Mouse (Mus musculus) CH12.LX (cell line): ENCODE data around the gene A630001G21Rik. TPM values are rescaled to one million over a fixed set of nuclear protein-coding genes. Genes with fewer than 3 reads are reported as not detected.
"Not testable (repeated sequence)": the region's sequence is repeated elsewhere in the genome, so short reads cannot be mapped to it uniquely, and the experiment has no call there.

Experiments used
- DNase-seq: peaks from one replicate; pipeline ENCODE4 v3.0.0-alpha.2; 2013; ENCODE audit errors: extremely low read depth
- H3K27ac ChIP-seq: 2 replicates; pipeline ENCODE4 v1.5.1; 2012; ENCODE audit warnings: low read depth, mild to moderate bottlenecking, control low read depth, moderate library complexity; ENCODE audit not compliant: insufficient read depth
- H3K27me3 ChIP-seq: replicated peaks from 2 replicates; pipeline ENCODE3; 2012; ENCODE audit warnings: inconsistent platforms
- H3K36me3 ChIP-seq, 2 experiments: replicated peaks in 1 of 2; 2 replicates each; pipeline versions ENCODE3 to v1.6.1; 2012; ENCODE audit warnings: inconsistent platforms in 1 of 2, low read length in 1 of 2, mild to moderate bottlenecking in 1 of 2, mixed read lengths in 1 of 2, moderate library complexity in 1 of 2; ENCODE audit not compliant: control insufficient read depth in 1 of 2, insufficient read depth in 1 of 2
- H3K4me1 ChIP-seq, 2 experiments: 2 replicates each; pipeline ENCODE4 v1.6.1; 2012; ENCODE audit warnings: inconsistent platforms in 1 of 2, moderate library complexity in 1 of 2; ENCODE audit not compliant: insufficient read depth in 2 of 2, control insufficient read depth in 1 of 2
- H3K4me2 ChIP-seq: 2 replicates; pipeline ENCODE4 v1.6.1; 2012; ENCODE audit warnings: low read depth, mild to moderate bottlenecking, control low read depth; ENCODE audit not compliant: poor library complexity, insufficient read depth, severe bottlenecking
- H3K4me3 ChIP-seq, 3 experiments: fragments of 150-350 bp in 1 of 3; sonication (generic) in 1 of 3; replicated peaks in 1 of 3; 2 replicates each; pipeline versions ENCODE3 to v1.5.1; 2011 to 2012; ENCODE audit warnings: low read depth in 2 of 3, low read length in 2 of 3, mild to moderate bottlenecking in 2 of 3, moderate library complexity in 2 of 3, control low read depth in 1 of 3, improper control_type of control experiment in 1 of 3, inconsistent platforms in 1 of 3, mixed read lengths in 1 of 3; ENCODE audit not compliant: poor library complexity in 1 of 3
- H3K79me2 ChIP-seq: replicated peaks from 2 replicates; pipeline ENCODE4 v1.6.1; 2012; ENCODE audit warnings: mild to moderate bottlenecking, moderate library complexity; ENCODE audit not compliant: control insufficient read depth, poor library complexity, insufficient read depth, severe bottlenecking; ENCODE audit errors: extremely low read depth
- H3K9ac ChIP-seq: 2 replicates; pipeline ENCODE4 v1.6.1; 2012; ENCODE audit warnings: low read depth, mild to moderate bottlenecking, control low read depth, moderate library complexity; ENCODE audit not compliant: insufficient read depth
- H3K9me3 ChIP-seq: replicated peaks from 2 replicates; pipeline ENCODE3; 2012; ENCODE audit warnings: low read length, inconsistent platforms, mixed read lengths
- CHD1 ChIP-seq: IDR thresholded peaks from 2 replicates; pipeline ENCODE4 v1.6.1; 2012; ENCODE audit warnings: low read depth, low read length, improper control_type of control experiment, inconsistent platforms
- CHD2 ChIP-seq: IDR thresholded peaks from 2 replicates; pipeline ENCODE4 v1.6.1; 2011; ENCODE audit warnings: low read length, improper control_type of control experiment
- CTCF ChIP-seq, 2 experiments: IDR thresholded peaks in 1 of 2; conservative IDR thresholded peaks in 1 of 2; 2 replicates each; pipeline ENCODE4 v1.5.1; 2011 to 2012; ENCODE audit warnings: low read depth in 2 of 2, low read length in 2 of 2, improper control_type of control experiment in 1 of 2, inconsistent platforms in 1 of 2, mild to moderate bottlenecking in 1 of 2, moderate library complexity in 1 of 2
- E2F4 ChIP-seq: IDR thresholded peaks from 2 replicates; pipeline ENCODE4 v1.6.1; 2011; ENCODE audit warnings: low read depth, low read length, improper control_type of control experiment; ENCODE audit not compliant: insufficient replicate concordance
- ETS1 ChIP-seq: conservative IDR thresholded peaks from 2 replicates; pipeline ENCODE4 v1.6.1; 2012; ENCODE audit warnings: low read depth, mild to moderate bottlenecking, inconsistent platforms, low read length, improper control_type of control experiment, moderate library complexity
- GABPA ChIP-seq: IDR thresholded peaks from 2 replicates; pipeline ENCODE4 v1.6.1; 2012; ENCODE audit warnings: low read depth, low read length, improper control_type of control experiment, inconsistent platforms; ENCODE audit not compliant: insufficient replicate concordance
- JUND ChIP-seq: conservative IDR thresholded peaks from 2 replicates; pipeline ENCODE4 v1.6.1; 2011; ENCODE audit warnings: low read depth, low read length, improper control_type of control experiment
- MAFK ChIP-seq: IDR thresholded peaks from 2 replicates; pipeline ENCODE4 v1.6.1; 2011; ENCODE audit warnings: low read length, improper control_type of control experiment; ENCODE audit not compliant: insufficient replicate concordance
- MAZ ChIP-seq: IDR thresholded peaks from 2 replicates; pipeline ENCODE4 v1.6.1; 2012; ENCODE audit warnings: low read depth, mild to moderate bottlenecking, inconsistent platforms, low read length, improper control_type of control experiment, moderate library complexity
- MEF2A ChIP-seq: IDR thresholded peaks from 2 replicates; pipeline ENCODE4 v1.6.1; 2014; ENCODE audit warnings: low read depth, mild to moderate bottlenecking, inconsistent platforms, low read length, improper control_type of control experiment, borderline replicate concordance
- MXI1 ChIP-seq: IDR thresholded peaks from 2 replicates; pipeline ENCODE4 v1.6.1; 2011; ENCODE audit warnings: mild to moderate bottlenecking, low read depth, low read length, improper control_type of control experiment
- PAX5 ChIP-seq: IDR thresholded peaks from 2 replicates; pipeline ENCODE4 v1.6.1; 2012; ENCODE audit warnings: low read length, inconsistent platforms, mixed read lengths
- POLR2AphosphoS2 ChIP-seq: IDR thresholded peaks from 2 replicates; pipeline ENCODE4 v1.6.1; 2011; ENCODE audit warnings: low read depth, low read length, improper control_type of control experiment
- RAD21 ChIP-seq: IDR thresholded peaks from 2 replicates; pipeline ENCODE4 v1.6.1; 2011; ENCODE audit warnings: low read depth, mild to moderate bottlenecking, low read length, improper control_type of control experiment, moderate library complexity
- SIN3A ChIP-seq: IDR thresholded peaks from 2 replicates; pipeline ENCODE4 v1.6.1; 2012; ENCODE audit warnings: low read length, improper control_type of control experiment, inconsistent platforms
- SMC3 ChIP-seq: IDR thresholded peaks from 2 replicates; pipeline ENCODE4 v1.6.1; 2011; ENCODE audit warnings: low read depth, low read length, improper control_type of control experiment
- UBTF ChIP-seq: IDR thresholded peaks from 2 replicates; pipeline ENCODE4 v1.6.1; 2012; ENCODE audit warnings: low read depth, mild to moderate bottlenecking, inconsistent platforms, low read length, improper control_type of control experiment, moderate library complexity
- USF1 ChIP-seq: IDR thresholded peaks from 2 replicates; pipeline ENCODE4 v1.6.1; 2014; ENCODE audit warnings: low read depth, mild to moderate bottlenecking, inconsistent platforms, low read length, improper control_type of control experiment
- USF2 ChIP-seq: conservative IDR thresholded peaks from 2 replicates; pipeline ENCODE4 v1.6.1; 2011; ENCODE audit warnings: low read depth, low read length, improper control_type of control experiment
- ZC3H11A ChIP-seq: IDR thresholded peaks from 2 replicates; pipeline ENCODE4 v1.6.1; 2012; ENCODE audit warnings: low read depth, mild to moderate bottlenecking, inconsistent platforms, low read length, improper control_type of control experiment
- ZKSCAN1 ChIP-seq: IDR thresholded peaks from 2 replicates; pipeline ENCODE4 v1.6.1; 2012; ENCODE audit warnings: low read depth, inconsistent platforms, low read length, improper control_type of control experiment, borderline replicate concordance
- ZNF384 ChIP-seq: IDR thresholded peaks from 2 replicates; pipeline ENCODE4 v1.6.1; 2012; ENCODE audit warnings: low read depth, low read length, improper control_type of control experiment, inconsistent platforms
- dilution Hi-C: fragments of 300-500 bp; cut with MboI; formaldehyde crosslinking; loops from 2 replicates; pipeline ENCODE4 v1.14.3; 2020; ENCODE audit warnings: low sequenced_read_pairs; ENCODE audit not compliant: extremely low pct_unique_long_range_greater_than_20kb, extremely low pct_ligation_motif_present
- in situ Hi-C: fragments of 300-500 bp; cut with MboI; formaldehyde crosslinking; loops from 3 replicates; pipeline ENCODE4 v1.14.3; 2019; ENCODE audit warnings: low sequenced_read_pairs, low pct_ligation_motif_present, low pct_unique_long_range_greater_than_20kb, mixed read lengths
- polyA plus RNA-seq: library from polyadenylated mRNA; unstranded; fragments of >175 nt; gene quantifications from 2 replicates; pipeline ENCODE4 v1.2.1, GENCODE M21; 2012; ENCODE audit warnings: low read depth; ENCODE audit not compliant: insufficient read length
- total RNA-seq, 2 experiments: library from RNA; depleted of rRNA; stranded (reverse); fragments of 300-350 nt in 1 of 2; fragments of >200 nt in 1 of 2; gene quantifications; 2 replicates each; pipeline ENCODE4 v1.2.3; 2012 to 2014

Gene A630001G21Rik
- total and polyA plus RNA-seq, 3 experiments, result 55.8 to 151 (median 139) TPM

DNA sequence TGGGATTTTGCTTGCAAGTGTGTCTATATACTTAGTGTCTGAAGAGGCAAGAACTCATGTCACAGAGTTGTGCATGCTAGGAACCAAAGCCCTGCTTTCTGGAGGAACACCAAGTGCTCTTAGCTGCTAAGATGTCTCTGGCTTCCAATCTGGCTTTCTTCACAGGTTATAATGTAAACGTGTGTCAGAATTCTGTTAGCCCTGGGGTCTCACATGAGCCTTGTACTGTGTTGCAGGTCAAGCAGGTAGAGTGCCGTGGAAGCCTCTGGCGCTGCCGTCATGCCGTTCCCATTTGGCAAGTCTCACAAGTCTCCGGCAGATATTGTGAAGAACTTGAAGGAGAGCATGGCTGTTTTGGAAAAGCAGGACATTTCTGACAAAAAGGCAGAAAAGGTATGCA, 39.7 kb upstream of the A630001G21Rik start:
- TF ChIP-seq E2F4 (no peak), ZKSCAN1 (no peak), CTCF (conservative IDR thresholded peaks at IDR 0.05 in 1 of 2, IDR thresholded peaks at IDR 0.05 in 1 of 2; ENCODE audit: low read depth in 2 of 2, low read length in 2 of 2) (no peak), JUND (no peak), USF2 (no peak), MAFK (no peak), MXI1 (no peak), CHD2 (no peak), USF1 (no peak), ZNF384 (no peak), SIN3A (no peak), MAZ (no peak)
- TF ChIP-seq, all 38 proteins: peak for 0
- H3K4me2 ChIP-seq, result no peak overlapping the region
- peaks cover 0 to 10% of the 10 kb centered on the region in 2 experiments; a peak in 2 of 4 replicates for H3K4me1 ChIP-seq
- in situ Hi-C loops (no loop called here), dilution Hi-C loops (no loop called here)
- no peak overlapping the region for H3K4me3 ChIP-seq
- peaks cover 38 to 94% of the 10 kb centered on the region in 2 experiments for H3K36me3 ChIP-seq
- peaks cover 53% of the 10 kb centered on the region for H3K79me2 ChIP-seq
- H3K27ac ChIP-seq, result no peak overlapping the region
- no peaks in the 10 kb centered on the region for H3K27me3 ChIP-seq
- H3K9me3 ChIP-seq, result peaks cover 6% of the 10 kb centered on the region
- DNase-seq, result no peak
- no peak overlapping the region for H3K9ac ChIP-seq

DNA sequence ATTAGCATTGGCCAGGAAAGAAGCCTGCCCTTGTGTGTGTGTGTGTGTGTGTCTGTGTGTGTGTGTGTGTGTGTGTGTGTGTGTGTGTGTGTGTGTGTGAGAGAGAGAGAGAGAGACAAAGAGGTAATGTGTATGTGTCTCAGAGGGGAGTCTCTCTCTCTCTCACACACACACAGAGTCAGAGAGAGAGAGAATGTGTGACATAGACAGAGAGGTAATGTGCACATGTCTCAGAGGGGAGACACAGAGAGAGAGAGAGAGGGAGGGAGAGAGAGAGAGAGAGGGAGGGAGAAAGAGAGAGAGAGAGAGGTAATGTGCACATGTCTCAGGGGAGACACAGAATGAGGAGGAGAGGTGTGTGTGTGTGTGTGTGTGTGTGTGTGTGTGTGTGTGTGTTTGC, 35.8 kb upstream of the A630001G21Rik start:
- H3K9me3 ChIP-seq, dilution Hi-C loops, H3K4me3 ChIP-seq, H3K27ac ChIP-seq, DNase-seq, H3K27me3 ChIP-seq, H3K9ac ChIP-seq, H3K4me2 ChIP-seq, in situ Hi-C loops: not testable (repeated sequence)
- Histone ChIP-seq H3K36me3 (peaks cover 10 to 72% of the 10 kb centered on the region in 2 experiments), H3K79me2 (peaks cover 76% of the 10 kb centered on the region), H3K4me1 (peaks cover 0 to 31% of the 10 kb centered on the region in 2 experiments; a peak in 2 of 4 replicates)

DNA sequence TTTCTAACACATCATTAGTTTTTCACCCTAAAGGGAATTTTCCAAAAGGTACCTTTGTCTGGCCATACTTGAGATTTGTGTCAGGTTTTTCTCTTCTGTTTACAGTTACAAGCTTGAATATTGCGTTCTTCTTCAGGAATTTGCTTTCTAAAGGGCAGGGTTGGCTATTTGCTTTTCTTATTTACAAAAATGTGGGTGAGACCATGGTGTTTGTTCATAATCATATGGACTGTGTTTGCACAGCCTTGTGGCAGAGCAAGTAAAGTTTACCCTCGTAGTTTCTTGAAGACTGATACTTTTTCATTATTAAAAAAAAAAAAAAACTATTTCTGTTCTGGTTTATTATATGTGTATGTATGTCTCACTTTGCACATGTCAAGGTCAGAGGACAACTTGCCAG, 32.3 kb upstream of the A630001G21Rik start:
- peaks cover 90% of the 10 kb centered on the region for H3K79me2 ChIP-seq
- H3K36me3 ChIP-seq, result peaks cover 0 to 60% of the 10 kb centered on the region in 2 experiments
- H3K4me3 ChIP-seq, result no peak overlapping the region
- H3K4me2 ChIP-seq, result no peak overlapping the region
- H3K27ac ChIP-seq, result no peak overlapping the region
- no peak for DNase-seq
- no peaks in the 10 kb centered on the region for H3K9me3 ChIP-seq
- TF ChIP-seq ZC3H11A, result no peak
- no peak for TF ChIP-seq RAD21
- no peak for TF ChIP-seq SIN3A
- no peak for TF ChIP-seq E2F4
- TF ChIP-seq SMC3, result no peak
- TF ChIP-seq PAX5, result no peak
- no peak for TF ChIP-seq MAFK
- no peak for TF ChIP-seq ZKSCAN1
- no peak for TF ChIP-seq ZNF384
- TF ChIP-seq CTCF (conservative IDR thresholded peaks at IDR 0.05 in 1 of 2, IDR thresholded peaks at IDR 0.05 in 1 of 2; ENCODE audit: low read depth in 2 of 2, low read length in 2 of 2), result no peak
- no peak for TF ChIP-seq GABPA
- TF ChIP-seq CHD1, result no peak
- TF ChIP-seq ETS1, result no peak
- TF ChIP-seq CHD2, result no peak
- no peak for TF ChIP-seq POLR2AphosphoS2
- no peak for TF ChIP-seq MEF2A
- TF ChIP-seq UBTF, result no peak
- H3K4me1 ChIP-seq, result peaks cover 5 to 64% of the 10 kb centered on the region in 2 experiments; a peak in 3 of 4 replicates
- H3K9ac ChIP-seq, result no peak overlapping the region
- dilution Hi-C loops (no loop called here), in situ Hi-C loops (no loop called here)
- H3K27me3 ChIP-seq, result no peaks in the 10 kb centered on the region
